Mouse (Mus musculus) liver, embryonic 15.5 days (tissue): ENCODE data around the gene Tymp. TPM values are rescaled to one million over a fixed set of nuclear protein-coding genes. Genes with fewer than 3 reads are reported as not detected.

ENCODE experiments used
- ATAC-seq: fragments of 200-750 bp; cut with Nextera tagmentation; 2 replicates; pipeline ENCODE4 v1.8.0; 2017; ENCODE audit warnings: moderate number of reproducible peaks, mild to moderate bottlenecking, moderate library complexity; ENCODE audit not compliant: insufficient read depth
- H3K27ac ChIP-seq: fragments of 300-500 bp; sonication (generic); replicated peaks from 2 replicates; pipeline ENCODE4 v1.5.1; 2015; ENCODE audit warnings: mild to moderate bottlenecking, inconsistent platforms
- H3K27me3 ChIP-seq: fragments of 300-500 bp; sonication (generic); 2 replicates; pipeline ENCODE4 v1.6.1; 2015; ENCODE audit warnings: mild to moderate bottlenecking, inconsistent platforms
- H3K36me3 ChIP-seq: fragments of 300-500 bp; sonication (generic); replicated peaks from 2 replicates; pipeline ENCODE4 v1.6.1; 2015; ENCODE audit warnings: moderate library complexity, mild to moderate bottlenecking, inconsistent platforms
- H3K4me1 ChIP-seq: fragments of 300-500 bp; sonication (generic); replicated peaks from 2 replicates; pipeline ENCODE4 v1.6.1; 2015; ENCODE audit warnings: inconsistent platforms
- H3K4me2 ChIP-seq: fragments of 300-500 bp; sonication (generic); 2 replicates; pipeline ENCODE4 v1.6.1; 2015; ENCODE audit warnings: moderate library complexity, mild to moderate bottlenecking, inconsistent platforms
- H3K4me3 ChIP-seq: fragments of 300-500 bp; sonication (generic); replicated peaks from 2 replicates; pipeline ENCODE4 v1.5.1; 2015; ENCODE audit warnings: mild to moderate bottlenecking, inconsistent platforms
- H3K9ac ChIP-seq: fragments of 300-500 bp; sonication (generic); 2 replicates; pipeline ENCODE4 v1.6.1; 2015; ENCODE audit warnings: moderate library complexity, mild to moderate bottlenecking, inconsistent platforms
- H3K9me3 ChIP-seq: fragments of 300-500 bp; sonication (generic); replicated peaks from 2 replicates; pipeline ENCODE4 v1.6.1; 2016; ENCODE audit warnings: inconsistent platforms
- WGBS: fragments of 180-500 bp; shearing (Covaris S2); methylation state at CpG from one replicate; pipeline ENCODE4 v1.1.7; 2015; ENCODE audit warnings: mixed read lengths; ENCODE audit not compliant: insufficient replicate concordance; 5-methylcytosine and 5-hydroxymethylcytosine counted together
- polyA plus RNA-seq: library from polyadenylated mRNA; unstranded; fragments of >200 nt; fragmentation: Nextera tagmentation; extraction: Ambion mirVana; gene quantifications from 2 replicates; pipeline ENCODE4 v1.2.1, GENCODE M21; 2015

The Tymp gene
- polyA plus RNA-seq, 1 experiment from 2014 or later = 0.40 TPM

GRCm38 (mm10) chr15:89390081-89390480 lies 13.2 kb upstream of the Tymp start:
- Histone ChIP-seq H3K36me3 (no peaks in the 10 kb centered on the region), H3K4me3 (no peak overlapping the region), H3K9me3 (no peaks in the 10 kb centered on the region), H3K27me3 (0 out of 2 replicates have a peak, but pooled peaks cover 2% of the 10 kb centered on the region), H3K9ac (no peak overlapping the region), H3K4me1 (no peaks in the 10 kb centered on the region), H3K4me2 (no peak overlapping the region), H3K27ac (no peak overlapping the region)
- ATAC-seq = no peak
- 80% methylated on average over 10 of the region's 10 CpGs for WGBS

- Histone ChIP-seq H3K4me1 (no peaks in the 10 kb centered on the region), H3K4me3 (no peak overlapping the region), H3K9me3 (no peaks in the 10 kb centered on the region), H3K4me2 (no peak overlapping the region), H3K9ac (no peak overlapping the region), H3K27ac (no peak overlapping the region), H3K27me3 (0 out of 2 replicates have a peak, but pooled peaks cover 10% of the 10 kb centered on the region), H3K36me3 (no peaks in the 10 kb centered on the region)
- 34% methylated on average over 12 of the region's 12 CpGs for WGBS
- no peak for ATAC-seq
These were observed 10.3 kb upstream of the Tymp start for GRCm38 (mm10) chr15:89387127-89387526.

- Histone ChIP-seq H3K4me3 (no peak within 1 kb of the TSS), H3K27me3 (peaks cover 21% of the 10 kb centered on the region), H3K9me3 (no peaks in the 10 kb centered on the region), H3K9ac (no peak within 1 kb of the TSS), H3K4me2 (no peak within 1 kb of the TSS), H3K36me3 (no peaks in the 10 kb centered on the region), H3K27ac (no peak within 1 kb of the TSS), H3K4me1 (peaks cover 2% of the 10 kb centered on the region)
- ATAC-seq = no peak; the same call in 1 of the 2 replicates
- WGBS = 75% methylated on average over 7 of the region's 7 CpGs
These were observed 7.8 kb upstream of the Tymp start, which contains the start of gene Klhdc7b for GRCm38 (mm10) chr15:89384617-89385016. Klhdc7b (plus strand) TSS chr15:89384917.

- 5% methylated on average over 10 of the region's 10 CpGs for WGBS
- Histone ChIP-seq H3K36me3 (no peaks in the 10 kb centered on the region), H3K9me3 (no peaks in the 10 kb centered on the region), H3K9ac (no peak overlapping the region), H3K4me1 (peaks cover 33% of the 10 kb centered on the region), H3K4me3 (peak overlapping the region; percentile 43), H3K27ac (no peak overlapping the region), H3K27me3 (peaks cover 57% of the 10 kb centered on the region), H3K4me2 (peak overlapping the region; percentile 77)
- ATAC-seq = peak; percentile 55
These were observed 2.6 kb upstream of the Tymp start for GRCm38 (mm10) chr15:89379429-89379828.

- H3K4me1 ChIP-seq = peaks cover 38% of the 10 kb centered on the region
- H3K9me3 ChIP-seq = no peaks in the 10 kb centered on the region
- H3K36me3 ChIP-seq = no peaks in the 10 kb centered on the region
- H3K4me2 ChIP-seq = peak within 1 kb of the TSS; percentile 77
- ATAC-seq = peak; percentile 16; the same call in 1 of the 2 replicates
- H3K27ac ChIP-seq = no peak within 1 kb of the TSS
- 2% methylated on average over 32 of the region's 33 CpGs for WGBS
- peak within 1 kb of the TSS; percentile 43 for H3K4me3 ChIP-seq
- peaks cover 57% of the 10 kb centered on the region for H3K27me3 ChIP-seq
- peak within 1 kb of the TSS; percentile 21; the same call in 1 of the 2 replicates for H3K9ac ChIP-seq
These were observed 2.1 kb upstream of the Tymp start, which contains the start of gene Odf3b for GRCm38 (mm10) chr15:89378831-89379401. Odf3b (minus strand) TSS chr15:89379282.

GRCm38 (mm10) chr15:89377938-89378828 lies 1.3 kb upstream of the Tymp start:
- ATAC-seq = no peak
- H3K9me3 ChIP-seq = no peaks in the 10 kb centered on the region
- WGBS = 18% methylated on average over 46 of the region's 46 CpGs
- peaks cover 57% of the 10 kb centered on the region for H3K27me3 ChIP-seq
- peak overlapping the region; percentile 77 for H3K4me2 ChIP-seq
- H3K4me3 ChIP-seq = peak overlapping the region; percentile 43
- H3K9ac ChIP-seq = peak overlapping the region; percentile 21; the same call in 1 of the 2 replicates
- no peak overlapping the region for H3K27ac ChIP-seq
- H3K36me3 ChIP-seq = no peaks in the 10 kb centered on the region
- peaks cover 46% of the 10 kb centered on the region for H3K4me1 ChIP-seq

- H3K4me3 ChIP-seq = no peak overlapping the region
- H3K4me1 ChIP-seq = peaks cover 54% of the 10 kb centered on the region
- no peak overlapping the region for H3K9ac ChIP-seq
- H3K36me3 ChIP-seq = peaks cover 6% of the 10 kb centered on the region
- peak overlapping the region; percentile 23; the same call in 1 of the 2 replicates for H3K4me2 ChIP-seq
- ATAC-seq = no peak
- whole genome bisulfite sequencing = 13% methylated on average over 18 of the region's 18 CpGs
- no peaks in the 10 kb centered on the region for H3K9me3 ChIP-seq
- H3K27me3 ChIP-seq = peaks cover 51% of the 10 kb centered on the region
- no peak overlapping the region for H3K27ac ChIP-seq
These were observed 523 bp upstream of the Tymp start for GRCm38 (mm10) chr15:89377362-89377761.

GRCm38 (mm10) chr15:89376040-89376439 lies 799 bp downstream of the Tymp start:
- ATAC-seq = no peak
- no peaks in the 10 kb centered on the region for H3K9me3 ChIP-seq
- WGBS = 65% methylated on average over 7 of the region's 7 CpGs
- H3K4me3 ChIP-seq = no peak overlapping the region
- H3K4me2 ChIP-seq = no peak overlapping the region
- no peak overlapping the region for H3K27ac ChIP-seq
- H3K36me3 ChIP-seq = peaks cover 19% of the 10 kb centered on the region
- H3K4me1 ChIP-seq = peaks cover 58% of the 10 kb centered on the region
- H3K9ac ChIP-seq = no peak overlapping the region
- peaks cover 46% of the 10 kb centered on the region for H3K27me3 ChIP-seq

GRCm38 (mm10) chr15:89374801-89375534 lies 1.9 kb downstream of the Tymp start:
- peaks cover 66% of the 10 kb centered on the region for H3K4me1 ChIP-seq
- H3K4me3 ChIP-seq = no peak overlapping the region
- 80% methylated on average over 17 of the region's 17 CpGs for WGBS
- no peaks in the 10 kb centered on the region for H3K9me3 ChIP-seq
- peaks cover 37% of the 10 kb centered on the region for H3K27me3 ChIP-seq
- H3K4me2 ChIP-seq = no peak overlapping the region
- H3K36me3 ChIP-seq = peaks cover 30% of the 10 kb centered on the region
- ATAC-seq = no peak
- H3K9ac ChIP-seq = no peak overlapping the region
- H3K27ac ChIP-seq = no peak overlapping the region

- H3K4me1 ChIP-seq = peaks cover 62% of the 10 kb centered on the region
- peaks cover 33% of the 10 kb centered on the region for H3K27me3 ChIP-seq
- H3K4me3 ChIP-seq = peak overlapping the region; percentile 82
- 0 out of 2 replicates have a peak overlapping the region, but pooled peaks have one; percentile 89 for H3K27ac ChIP-seq
- H3K9me3 ChIP-seq = no peaks in the 10 kb centered on the region
- H3K36me3 ChIP-seq = peaks cover 36% of the 10 kb centered on the region
- WGBS = 50% methylated on average over 9 of the region's 9 CpGs
- peak overlapping the region; percentile 78 for H3K9ac ChIP-seq
- H3K4me2 ChIP-seq = peak overlapping the region; percentile 99
- ATAC-seq = no peak
These were observed 2.5 kb downstream of the Tymp start for GRCm38 (mm10) chr15:89374340-89374739.
